Mouse (Mus musculus): ENCODE data around the gene Ankle1. TPM values are rescaled to one million over a fixed set of nuclear protein-coding genes. Genes with fewer than 3 reads are reported as not detected.
A peak's percentile ranks its signal among the peaks of the same experiment; 100 is the strongest.

The Ankle1 gene
- polyA plus RNA-seq, 1 experiment from 2014 or later = 32.9 TPM

GRCm38 (mm10) chr8:71392871-71393270 lies 12.9 kb upstream of the Ankle1 start:
- H3K4me3 ChIP-seq (ENCODE audit: low read length) = 0 out of 2 replicates have a peak overlapping the region, but pooled peaks have one; percentile 5
- H3K4me1 ChIP-seq (ENCODE audit: control insufficient read depth, insufficient read depth, low read length) = peaks cover 9% of the 10 kb centered on the region
- no peak for ATAC-seq (replicated peaks; ENCODE audit: extremely low read depth, insufficient read depth, low FRiP score)
- no peaks in the 10 kb centered on the region for H3K36me3 ChIP-seq (ENCODE audit: control insufficient read depth, insufficient read depth)
- H3K4me2 ChIP-seq (ENCODE audit: low read depth, low read length) = peak overlapping the region; percentile 12; the same call in 1 of the 2 replicates
- no peak overlapping the region for H3K27ac ChIP-seq (ENCODE audit: low read length)
- 21% methylated on average over 3 of the region's 3 CpGs for WGBS
- no peak overlapping the region for H3K9ac ChIP-seq (ENCODE audit: low read length)
- no peaks in the 10 kb centered on the region for H3K27me3 ChIP-seq (ENCODE audit: control insufficient read depth, insufficient read depth, low read length)
- no peaks in the 10 kb centered on the region for H3K9me3 ChIP-seq (replicated peaks; ENCODE audit: control insufficient read depth, low read length)

- Histone ChIP-seq H3K27ac (ENCODE audit: low read length) (no peak overlapping the region), H3K4me2 (ENCODE audit: low read depth, low read length) (peak overlapping the region; percentile 43), H3K9me3 (replicated peaks; ENCODE audit: control insufficient read depth, low read length) (no peaks in the 10 kb centered on the region), H3K27me3 (ENCODE audit: control insufficient read depth, insufficient read depth, low read length) (no peaks in the 10 kb centered on the region), H3K4me1 (ENCODE audit: control insufficient read depth, insufficient read depth, low read length) (peaks cover 9% of the 10 kb centered on the region), H3K36me3 (ENCODE audit: control insufficient read depth, insufficient read depth) (peaks cover 8% of the 10 kb centered on the region), H3K4me3 (ENCODE audit: low read length) (peak overlapping the region; percentile 31), H3K9ac (ENCODE audit: low read length) (no peak overlapping the region; the same call in 1 of the 2 replicates)
- WGBS = 69% methylated on average over 7 of the region's 7 CpGs
- ATAC-seq (replicated peaks; ENCODE audit: extremely low read depth, insufficient read depth, low FRiP score) = no peak
Measured at GRCm38 (mm10) chr8:71394481-71394880, 11.3 kb upstream of the Ankle1 start.

GRCm38 (mm10) chr8:71395071-71395470 lies 10.7 kb upstream of the Ankle1 start:
- H3K9ac ChIP-seq (ENCODE audit: low read length) = peak overlapping the region; percentile 41; the same call in 1 of the 2 replicates

GRCm38 (mm10) chr8:71395629-71396028 lies 10.2 kb upstream of the Ankle1 start, which contains the start of gene Ushbp1:
TSS of gene Ushbp1 (minus strand) at chr8:71395802.
- Histone ChIP-seq H3K9me3 (replicated peaks; ENCODE audit: control insufficient read depth, low read length) (no peaks in the 10 kb centered on the region), H3K4me3 (ENCODE audit: low read length) (peak within 1 kb of the TSS; percentile 73), H3K9ac (ENCODE audit: low read length) (peak within 1 kb of the TSS; percentile 47), H3K27ac (ENCODE audit: low read length) (peak within 1 kb of the TSS; percentile 87), H3K36me3 (ENCODE audit: control insufficient read depth, insufficient read depth) (peaks cover 10% of the 10 kb centered on the region), H3K4me1 (ENCODE audit: control insufficient read depth, insufficient read depth, low read length) (peaks cover 9% of the 10 kb centered on the region), H3K27me3 (ENCODE audit: control insufficient read depth, insufficient read depth, low read length) (no peaks in the 10 kb centered on the region), H3K4me2 (ENCODE audit: low read depth, low read length) (peak within 1 kb of the TSS; percentile 77)
- no peak for ATAC-seq (replicated peaks; ENCODE audit: extremely low read depth, insufficient read depth, low FRiP score)
- WGBS = 70% methylated on average over 9 of the region's 9 CpGs

More at GRCm38 (mm10) chr8:71395071-71395470, 10.7 kb upstream of the Ankle1 start:
- Histone ChIP-seq H3K27ac (ENCODE audit: low read length) (peak overlapping the region; percentile 87; the same call in 1 of the 2 replicates), H3K4me3 (ENCODE audit: low read length) (peak overlapping the region; percentile 31), H3K4me1 (ENCODE audit: control insufficient read depth, insufficient read depth, low read length) (peaks cover 9% of the 10 kb centered on the region), H3K27me3 (ENCODE audit: control insufficient read depth, insufficient read depth, low read length) (no peaks in the 10 kb centered on the region), H3K4me2 (ENCODE audit: low read depth, low read length) (peak overlapping the region; percentile 43), H3K36me3 (ENCODE audit: control insufficient read depth, insufficient read depth) (peaks cover 10% of the 10 kb centered on the region), H3K9me3 (replicated peaks; ENCODE audit: control insufficient read depth, low read length) (no peaks in the 10 kb centered on the region)
- 72% methylated on average over 10 of the region's 10 CpGs for WGBS
- ATAC-seq (replicated peaks; ENCODE audit: extremely low read depth, insufficient read depth, low FRiP score) = no peak

GRCm38 (mm10) chr8:71396639-71397305 lies 9.0 kb upstream of the Ankle1 start, which contains the start of gene Babam1:
TSS of gene Babam1 (plus strand) at chr8:71396861.
- H3K9me3 ChIP-seq (replicated peaks; ENCODE audit: control insufficient read depth, low read length) = no peaks in the 10 kb centered on the region
- H3K9ac ChIP-seq (ENCODE audit: low read length) = peak within 1 kb of the TSS; percentile 89
- H3K27me3 ChIP-seq (ENCODE audit: control insufficient read depth, insufficient read depth, low read length) = no peaks in the 10 kb centered on the region
- peaks cover 10% of the 10 kb centered on the region for H3K36me3 ChIP-seq (ENCODE audit: control insufficient read depth, insufficient read depth)
- H3K4me2 ChIP-seq (ENCODE audit: low read depth, low read length) = peak within 1 kb of the TSS; percentile 77
- peak; percentile 94 for ATAC-seq (replicated peaks; ENCODE audit: extremely low read depth, insufficient read depth, low FRiP score)
- peaks cover 9% of the 10 kb centered on the region for H3K4me1 ChIP-seq (ENCODE audit: control insufficient read depth, insufficient read depth, low read length)
- H3K27ac ChIP-seq (ENCODE audit: low read length) = peak within 1 kb of the TSS; percentile 87
- H3K4me3 ChIP-seq (ENCODE audit: low read length) = peak within 1 kb of the TSS; percentile 73
- under 1% methylated on average over 34 of the region's 34 CpGs for WGBS

GRCm38 (mm10) chr8:71397701-71398100 lies 8.1 kb upstream of the Ankle1 start:
- H3K27ac ChIP-seq (ENCODE audit: low read length) = no peak overlapping the region
- ATAC-seq (replicated peaks; ENCODE audit: extremely low read depth, insufficient read depth, low FRiP score) = no peak
- H3K9ac ChIP-seq (ENCODE audit: low read length) = peak overlapping the region; percentile 89
- no peaks in the 10 kb centered on the region for H3K9me3 ChIP-seq (replicated peaks; ENCODE audit: control insufficient read depth, low read length)
- H3K36me3 ChIP-seq (ENCODE audit: control insufficient read depth, insufficient read depth) = peaks cover 10% of the 10 kb centered on the region
- H3K4me3 ChIP-seq (ENCODE audit: low read length) = peak overlapping the region; percentile 73
- peaks cover 9% of the 10 kb centered on the region for H3K4me1 ChIP-seq (ENCODE audit: control insufficient read depth, insufficient read depth, low read length)
- WGBS = 73% methylated on average over 12 of the region's 12 CpGs
- no peaks in the 10 kb centered on the region for H3K27me3 ChIP-seq (ENCODE audit: control insufficient read depth, insufficient read depth, low read length)
- peak overlapping the region; percentile 77 for H3K4me2 ChIP-seq (ENCODE audit: low read depth, low read length)

- 88% methylated on average over 2 of the region's 2 CpGs for WGBS
- Histone ChIP-seq H3K4me2 (ENCODE audit: low read depth, low read length) (no peak overlapping the region), H3K4me1 (ENCODE audit: control insufficient read depth, insufficient read depth, low read length) (peaks cover 13% of the 10 kb centered on the region), H3K27ac (ENCODE audit: low read length) (no peak overlapping the region), H3K9ac (ENCODE audit: low read length) (no peak overlapping the region), H3K36me3 (ENCODE audit: control insufficient read depth, insufficient read depth) (peaks cover 10% of the 10 kb centered on the region), H3K9me3 (replicated peaks; ENCODE audit: control insufficient read depth, low read length) (no peaks in the 10 kb centered on the region), H3K4me3 (ENCODE audit: low read length) (no peak overlapping the region), H3K27me3 (ENCODE audit: control insufficient read depth, insufficient read depth, low read length) (no peaks in the 10 kb centered on the region)
- ATAC-seq (replicated peaks; ENCODE audit: extremely low read depth, insufficient read depth, low FRiP score) = no peak
Measured at GRCm38 (mm10) chr8:71400826-71401225, 5.0 kb upstream of the Ankle1 start.

- H3K27me3 ChIP-seq (ENCODE audit: control insufficient read depth, insufficient read depth, low read length) = no peaks in the 10 kb centered on the region
- no peaks in the 10 kb centered on the region for H3K9me3 ChIP-seq (replicated peaks; ENCODE audit: control insufficient read depth, low read length)
- H3K4me1 ChIP-seq (ENCODE audit: control insufficient read depth, insufficient read depth, low read length) = peaks cover 16% of the 10 kb centered on the region
- no peak overlapping the region for H3K9ac ChIP-seq (ENCODE audit: low read length)
- no peak overlapping the region for H3K4me3 ChIP-seq (ENCODE audit: low read length)
- H3K36me3 ChIP-seq (ENCODE audit: control insufficient read depth, insufficient read depth) = peaks cover 10% of the 10 kb centered on the region
- no peak for ATAC-seq (replicated peaks; ENCODE audit: extremely low read depth, insufficient read depth, low FRiP score)
- H3K4me2 ChIP-seq (ENCODE audit: low read depth, low read length) = no peak overlapping the region
- no peak overlapping the region for H3K27ac ChIP-seq (ENCODE audit: low read length)
Measured at GRCm38 (mm10) chr8:71401454-71401853, 4.4 kb upstream of the Ankle1 start.

GRCm38 (mm10) chr8:71402446-71402964 lies 3.3 kb upstream of the Ankle1 start:
- Histone ChIP-seq H3K27me3 (ENCODE audit: control insufficient read depth, insufficient read depth, low read length) (no peaks in the 10 kb centered on the region), H3K4me1 (ENCODE audit: control insufficient read depth, insufficient read depth, low read length) (peaks cover 20% of the 10 kb centered on the region), H3K4me3 (ENCODE audit: low read length) (no peak overlapping the region), H3K36me3 (ENCODE audit: control insufficient read depth, insufficient read depth) (peaks cover 12% of the 10 kb centered on the region), H3K9ac (ENCODE audit: low read length) (no peak overlapping the region), H3K27ac (ENCODE audit: low read length) (no peak overlapping the region), H3K4me2 (ENCODE audit: low read depth, low read length) (no peak overlapping the region), H3K9me3 (replicated peaks; ENCODE audit: control insufficient read depth, low read length) (no peaks in the 10 kb centered on the region)
- WGBS = 84% methylated on average over 9 of the region's 9 CpGs
- no peak for ATAC-seq (replicated peaks; ENCODE audit: extremely low read depth, insufficient read depth, low FRiP score)

Measured in heart, embryonic 16.5 days (tissue).